Mouse (Mus musculus) adrenal gland, adult 2 months (tissue): Measurements from ENCODE around the gene Elovl2. TPM values are rescaled to one million over a fixed set of nuclear protein-coding genes. Genes with fewer than 3 reads are reported as not detected.
"Not testable (repeated sequence)": the region's sequence is repeated elsewhere in the genome, so short reads cannot be mapped to it uniquely, and the experiment has no call there.

Experiments used
- DNase-seq: peaks from one replicate; pipeline ENCODE4 v3.0.0; 2021
- long read RNA-seq: library from polyadenylated mRNA; stranded (forward); transcript quantifications from one replicate; pipeline ENCODE4 v2.0.0, GENCODE M21; 2021
- polyA plus RNA-seq: library from polyadenylated mRNA; depleted of rRNA; stranded (reverse); fragments of >200 nt; gene quantifications from 2 replicates; pipeline ENCODE4 v1.2.3, GENCODE M21; 2012; rRNA removed
- total RNA-seq, 2 experiments: library from RNA; stranded (reverse); gene quantifications; 2 replicates each; pipeline ENCODE4 v1.2.3; 2021

Gene Elovl2
- total RNA-seq: 1 to 10 TPM in 1 of 2 experiments, under 1 TPM in 1; 0.35 to 1.2 TPM
- polyA plus RNA-seq: 0.04 and 0.07 TPM in 2 replicates
- long read RNA-seq: 0 reads

DNA sequence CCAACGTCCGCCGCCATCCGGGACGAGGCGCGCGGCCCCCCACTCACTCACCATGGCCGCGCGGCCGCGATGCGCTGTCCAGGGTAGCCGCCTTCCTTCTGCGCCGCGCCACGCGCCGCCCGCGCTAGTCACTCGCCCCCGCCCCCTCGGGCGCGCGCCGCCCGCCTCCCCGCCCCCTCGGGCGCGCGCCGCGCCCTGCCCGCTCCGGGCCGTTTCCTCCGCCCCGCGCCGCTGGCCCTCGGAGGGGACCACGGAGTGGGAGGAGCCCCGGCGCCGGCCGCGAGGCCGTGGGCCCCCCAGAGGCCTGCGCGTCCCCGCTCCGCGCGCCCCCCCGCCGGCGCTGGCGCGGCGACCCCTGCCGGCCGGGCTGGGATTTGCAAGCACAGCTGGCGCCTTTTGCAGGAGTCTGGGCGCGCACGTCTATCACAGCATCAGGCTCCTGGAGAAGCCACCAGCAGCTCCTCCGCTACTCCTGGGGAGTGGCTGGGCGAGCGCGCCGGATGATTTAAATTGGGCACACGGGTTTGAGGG, at the start of gene Elovl2:
Elovl2 (minus strand) TSS at position 102 of the 531 bp plus-strand sequence.
- DNase-seq: peak; percentile 85

DNA sequence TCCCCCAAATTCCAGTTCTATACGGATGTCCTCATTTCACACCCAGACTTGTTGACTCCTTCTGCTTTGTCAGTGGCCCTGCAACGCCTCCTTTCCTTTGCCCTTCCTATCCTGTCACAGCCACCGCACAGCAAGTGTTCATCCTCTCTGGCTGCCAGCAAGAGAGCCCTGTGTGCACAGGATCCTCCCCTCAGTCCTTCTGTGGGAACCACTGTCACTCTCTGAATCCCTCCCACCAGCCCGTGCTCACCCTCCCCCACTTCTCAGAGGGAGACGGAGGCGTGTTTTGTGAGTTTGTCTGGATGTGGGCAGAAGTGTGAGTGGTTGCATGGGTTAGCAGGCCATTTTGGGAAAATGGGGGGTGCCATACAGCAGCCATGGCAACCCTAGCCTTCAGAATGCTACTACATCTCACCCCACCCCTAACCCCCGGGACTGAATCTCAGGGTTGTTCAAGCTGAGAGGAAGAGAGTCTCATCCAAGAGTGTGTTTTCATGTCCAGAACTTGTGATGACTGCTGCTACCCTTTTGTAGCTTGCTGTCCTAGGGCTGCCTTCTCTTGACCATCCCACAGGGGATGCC, 47.7 kb upstream of the Elovl2 start:
- no peak for DNase-seq

DNA sequence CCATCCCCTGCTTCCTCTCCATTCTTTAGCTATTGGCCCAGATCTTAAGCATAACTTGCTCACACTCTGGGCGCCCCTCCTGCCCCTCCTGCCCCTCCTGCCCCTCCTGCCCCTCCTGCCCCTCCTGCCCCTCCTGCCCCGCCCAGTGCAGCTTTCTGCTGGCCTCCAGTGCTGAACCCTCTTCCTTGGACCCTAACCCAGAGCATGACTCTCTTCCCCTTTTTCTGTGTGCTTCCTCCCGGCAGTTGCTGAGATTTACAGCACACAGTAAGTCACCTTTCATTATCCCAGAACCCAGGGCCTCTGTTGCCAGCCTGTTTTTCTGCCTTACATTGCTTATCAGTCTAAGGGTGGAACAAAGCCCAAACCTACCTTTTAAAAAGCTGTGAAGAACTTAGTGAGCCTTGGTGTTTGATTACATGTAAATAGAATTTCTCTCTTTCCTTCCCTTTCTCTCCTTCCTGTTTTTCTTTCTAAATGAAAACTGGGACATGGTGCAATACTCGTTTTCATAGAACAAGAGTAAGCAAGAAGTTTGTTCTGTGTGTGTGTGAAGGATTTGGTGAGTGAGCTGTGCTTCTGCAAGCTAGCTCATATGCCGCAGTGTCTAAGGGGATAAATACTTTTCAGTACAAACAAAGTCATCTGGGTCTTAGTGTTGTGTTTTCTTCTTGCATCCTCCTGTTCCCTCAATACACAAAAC, 43.2 kb upstream of the Elovl2 start:
- no peak for DNase-seq

DNA sequence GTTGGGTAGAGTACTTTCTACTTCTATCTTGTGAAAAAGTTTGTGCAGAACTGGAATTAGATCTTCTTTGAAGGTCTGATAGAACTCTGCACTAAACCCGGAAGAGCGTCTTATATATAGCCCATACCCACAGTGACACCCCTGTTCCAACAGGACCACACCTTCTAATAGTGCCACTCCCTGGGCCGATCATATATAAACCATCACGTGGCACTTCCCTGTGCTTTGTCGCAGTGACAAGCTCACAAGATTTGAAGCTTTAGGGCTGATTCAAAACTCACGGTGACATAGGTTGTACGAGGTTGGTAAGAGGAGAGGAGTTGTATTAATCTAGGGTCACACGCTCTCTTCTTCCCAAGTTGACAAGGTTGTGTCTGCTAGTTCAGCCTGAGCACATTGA, 41.4 kb upstream of the Elovl2 start:
- not testable (repeated sequence) for DNase-seq

DNA sequence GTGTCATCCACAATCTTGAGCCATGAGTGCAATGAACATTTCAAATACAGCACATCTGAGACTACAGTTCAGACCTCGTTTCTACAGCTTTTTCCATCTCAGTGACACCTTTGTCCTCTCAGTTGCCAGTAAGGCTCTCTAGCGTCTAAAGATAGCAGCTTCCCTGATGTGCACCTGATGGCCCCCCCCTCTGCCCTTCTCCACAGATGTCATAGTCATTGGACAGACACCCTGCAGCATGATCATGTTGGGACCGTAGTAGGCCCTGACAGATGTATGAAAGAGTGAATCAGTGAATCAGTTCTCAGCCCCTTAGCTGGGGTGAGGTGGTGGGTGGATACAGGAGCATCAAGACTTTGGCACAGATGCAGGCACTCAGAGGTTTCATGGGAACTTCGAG, 37.6 kb upstream of the Elovl2 start:
- DNase-seq: no peak

DNA sequence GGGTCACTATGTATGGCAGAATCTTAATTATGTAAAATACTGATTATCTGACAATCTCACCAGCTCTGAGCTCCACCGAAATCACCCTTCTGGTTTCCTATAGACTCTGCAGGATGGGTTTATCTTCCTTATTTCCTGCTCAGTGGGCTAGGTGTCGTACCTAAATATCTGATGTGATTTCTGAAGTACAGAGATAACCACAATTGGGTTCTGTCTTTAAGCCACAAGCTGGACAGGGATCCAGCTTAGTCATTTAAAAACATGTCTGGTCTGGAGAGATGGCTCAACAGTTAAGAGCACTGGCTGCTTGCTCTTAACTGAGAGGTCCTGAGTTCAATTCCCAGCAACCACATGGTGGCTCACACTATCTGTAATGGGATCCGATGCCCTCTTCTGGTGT, 36.8 kb upstream of the Elovl2 start:
- DNase-seq: no peak

DNA sequence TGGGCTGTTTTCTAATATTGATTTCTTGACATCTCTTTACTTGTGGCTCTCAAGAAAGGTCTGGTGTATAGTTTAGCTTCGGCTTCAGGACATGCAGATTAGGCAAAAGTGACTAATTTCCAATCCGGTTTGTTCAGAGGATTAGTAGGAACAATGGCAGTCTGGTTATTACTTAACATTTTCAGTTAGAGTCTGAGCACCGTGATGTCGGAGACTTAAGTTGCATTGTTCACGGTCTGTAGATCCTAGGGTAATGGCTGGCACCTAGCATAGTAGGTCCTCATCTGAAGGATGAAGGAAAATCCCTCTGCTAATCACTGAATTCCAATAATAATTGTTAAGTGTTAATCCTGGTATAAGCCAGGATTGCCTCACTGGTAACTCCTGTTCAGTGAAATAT, 35.9 kb upstream of the Elovl2 start:
- no peak for DNase-seq

DNA sequence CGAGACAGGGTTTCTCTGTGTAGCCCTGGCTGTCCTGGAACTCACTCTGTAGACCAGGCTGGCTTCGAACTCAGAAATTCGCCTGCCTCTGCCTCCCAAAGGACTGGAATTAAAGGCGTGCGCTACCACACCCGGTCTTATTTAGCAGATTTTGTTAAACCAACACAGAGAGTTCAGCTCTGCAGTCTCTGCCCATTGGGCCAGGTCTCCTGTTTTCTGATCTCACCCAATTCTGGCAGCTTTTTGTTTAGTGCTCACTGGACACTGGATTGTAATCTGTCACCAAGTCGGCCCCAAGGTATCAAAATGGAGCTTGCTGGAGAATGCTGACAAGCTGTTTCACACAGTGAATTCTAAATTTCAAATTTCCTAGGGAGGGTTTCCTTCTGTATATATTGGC, 32.5 kb upstream of the Elovl2 start:
- no peak for DNase-seq

DNA sequence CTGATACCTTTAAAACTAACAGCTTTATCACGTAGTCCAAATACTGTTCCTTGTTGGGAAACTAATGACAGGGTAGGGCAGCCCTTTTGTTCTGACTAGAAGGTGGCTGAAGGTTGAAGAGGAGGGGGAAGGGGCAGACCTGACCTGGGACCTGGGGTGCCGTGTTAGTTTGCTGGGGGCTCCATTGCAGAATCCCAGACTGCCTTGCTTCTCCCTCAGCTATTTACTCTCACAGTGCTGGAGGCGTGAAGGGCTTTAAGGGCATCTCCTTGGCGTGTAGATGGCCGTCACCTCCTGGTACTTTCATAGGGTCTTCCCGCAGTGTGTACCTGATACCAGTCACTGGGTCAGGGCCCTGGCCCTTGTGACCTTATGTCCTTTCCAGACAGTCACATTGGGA, 31.9 kb upstream of the Elovl2 start:
- DNase-seq: no peak

DNA sequence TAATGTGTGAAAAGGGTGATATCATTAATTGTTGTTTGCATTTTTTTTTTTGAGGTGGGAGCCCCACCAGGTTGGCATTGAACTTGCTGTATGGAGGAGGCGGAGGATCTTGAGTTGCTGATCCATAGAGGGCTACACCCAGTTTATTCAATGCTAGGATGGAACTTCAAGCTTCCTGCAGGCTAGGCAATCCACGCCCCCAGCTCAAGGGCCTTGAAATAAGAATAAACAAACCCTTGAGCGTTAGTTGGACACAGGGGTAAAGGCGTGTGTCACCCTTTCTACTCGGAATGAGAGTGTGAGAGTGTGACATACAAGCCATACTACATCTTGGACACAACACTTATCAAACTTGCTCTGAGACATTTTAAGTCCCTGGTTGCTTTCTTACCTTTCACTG, 31.5 kb upstream of the Elovl2 start:
- DNase-seq: no peak

DNA sequence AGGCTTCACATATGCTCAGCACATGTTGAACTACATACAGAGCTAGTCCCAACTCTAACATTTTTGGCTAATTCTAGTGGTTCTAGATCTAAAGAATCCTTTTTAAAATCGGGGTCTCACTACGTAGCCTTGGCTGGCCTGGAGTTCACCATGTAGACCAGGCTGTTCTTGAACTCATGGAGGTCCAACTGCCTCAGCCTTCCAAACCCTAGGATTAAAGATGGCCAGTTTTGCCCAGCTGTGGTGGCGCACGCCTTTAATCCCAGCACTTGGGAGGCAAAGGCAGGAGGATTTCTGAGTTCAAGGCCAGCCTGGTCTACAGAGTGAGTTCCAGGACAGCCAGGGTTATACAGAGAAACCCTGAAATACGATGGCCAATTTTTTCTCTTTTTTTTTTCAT, 31.0 kb upstream of the Elovl2 start:
- not testable (repeated sequence) for DNase-seq

DNA sequence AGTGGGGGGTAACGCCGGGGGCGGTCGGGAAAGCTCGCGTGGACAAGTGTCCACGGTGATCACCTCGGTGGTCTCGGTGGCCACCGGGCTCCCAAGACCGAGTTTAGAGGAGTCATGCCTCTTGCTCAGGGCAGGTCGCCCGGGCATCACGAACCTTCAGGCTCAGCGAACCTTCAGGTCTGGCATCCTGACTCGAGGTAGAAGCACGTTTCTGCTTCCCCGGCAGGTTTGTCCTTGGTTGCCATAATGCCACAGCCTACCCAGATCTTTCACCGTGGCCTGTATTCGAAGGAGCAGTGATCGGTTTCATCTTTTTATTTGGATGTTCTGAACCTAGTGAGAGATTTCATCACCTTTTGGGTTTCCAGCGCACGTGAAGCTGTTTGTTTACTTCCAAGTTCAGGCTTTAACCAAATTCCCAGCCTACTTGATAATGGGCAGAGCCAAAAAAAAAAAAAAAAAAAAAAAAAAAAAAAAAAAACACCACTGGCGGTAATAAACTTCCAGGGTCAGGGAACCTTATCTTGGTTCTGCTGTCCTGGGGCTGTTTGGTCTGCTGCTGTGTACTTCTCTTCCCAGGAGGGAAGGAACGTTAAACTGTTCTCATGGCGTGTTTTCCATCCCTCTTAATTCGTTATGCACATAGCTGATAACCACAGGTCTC, 30.2 kb upstream of the Elovl2 start:
- DNase-seq: no peak

DNA sequence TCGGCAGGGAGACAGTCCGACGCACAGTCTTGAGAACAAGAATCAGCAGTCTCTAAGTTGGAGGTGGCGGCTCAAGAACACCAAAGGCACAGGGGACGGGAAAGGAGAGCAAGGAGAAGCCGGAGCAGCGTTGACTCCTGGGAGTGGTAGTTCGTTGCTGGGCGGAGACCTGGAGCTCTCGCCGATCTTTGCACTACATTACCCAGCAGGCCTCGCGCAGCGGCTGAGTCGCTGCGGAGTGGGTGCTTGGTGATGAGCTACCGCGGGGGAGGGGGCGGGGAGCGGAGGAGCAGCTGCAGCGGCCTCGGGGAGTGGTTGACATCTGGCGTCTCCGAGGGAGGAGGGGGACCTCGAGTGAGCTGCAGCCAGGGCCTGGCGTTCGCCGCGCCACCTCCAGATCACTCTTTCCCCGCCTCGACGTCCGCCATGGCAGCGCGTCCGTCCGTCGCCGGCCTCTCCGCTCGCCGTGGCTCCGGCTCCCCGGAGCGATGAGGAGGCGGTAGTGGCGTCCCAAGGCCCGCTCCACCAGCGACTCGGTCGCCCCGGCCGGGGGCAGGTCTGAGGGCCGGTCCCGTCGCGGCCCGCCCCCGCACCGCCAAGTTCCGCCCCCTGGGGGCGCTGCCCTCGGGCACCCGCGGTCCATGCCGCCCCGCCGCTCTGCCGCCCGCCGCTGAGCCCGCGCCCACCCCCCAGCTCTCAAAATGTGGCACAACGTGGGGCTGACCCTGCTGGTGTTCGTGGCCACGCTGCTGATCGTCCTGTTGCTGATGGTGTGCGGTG, 29.5 kb upstream of the Elovl2 start, which contains the start of gene Smim13:
Smim13 (plus strand) TSS at position 307 of the 780 bp plus-strand sequence.
- DNase-seq: peak; percentile 95

DNA sequence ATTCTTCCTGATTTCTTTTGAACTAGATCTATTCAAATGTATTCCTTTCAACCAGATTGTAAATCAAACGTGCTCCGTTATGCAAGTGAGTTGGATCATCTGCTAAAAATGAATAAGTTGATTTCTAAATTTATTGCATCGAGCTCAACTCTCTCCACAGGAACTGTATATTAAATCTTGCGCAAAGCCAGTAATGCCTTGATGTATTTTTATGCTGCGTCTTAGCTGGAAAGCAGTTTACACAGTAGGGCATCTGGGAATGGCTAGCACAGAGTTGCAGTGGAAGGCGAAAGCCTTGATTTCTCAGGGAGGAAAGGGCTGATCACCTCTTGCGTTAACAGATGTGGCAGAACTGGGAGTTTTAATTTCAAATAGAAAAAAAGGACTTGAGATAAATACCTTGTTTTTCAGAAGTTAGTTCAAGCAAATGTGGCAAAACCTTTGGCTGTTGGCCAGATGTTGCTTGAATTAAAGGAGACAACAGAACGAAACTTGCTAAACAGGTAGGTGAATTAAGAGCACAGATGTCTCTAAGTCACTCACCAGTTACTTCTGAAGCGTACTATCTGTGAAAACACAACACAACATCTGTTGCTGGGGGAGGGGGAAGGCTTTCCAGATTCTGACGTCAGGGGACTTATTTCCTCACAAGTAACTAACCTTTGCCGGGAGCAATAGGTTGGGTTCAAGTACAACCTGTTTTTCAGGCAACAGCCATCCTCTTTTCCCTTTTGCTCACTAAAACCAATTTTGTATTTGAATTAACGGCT, 28.7 kb upstream of the Elovl2 start:
- DNase-seq: no peak

DNA sequence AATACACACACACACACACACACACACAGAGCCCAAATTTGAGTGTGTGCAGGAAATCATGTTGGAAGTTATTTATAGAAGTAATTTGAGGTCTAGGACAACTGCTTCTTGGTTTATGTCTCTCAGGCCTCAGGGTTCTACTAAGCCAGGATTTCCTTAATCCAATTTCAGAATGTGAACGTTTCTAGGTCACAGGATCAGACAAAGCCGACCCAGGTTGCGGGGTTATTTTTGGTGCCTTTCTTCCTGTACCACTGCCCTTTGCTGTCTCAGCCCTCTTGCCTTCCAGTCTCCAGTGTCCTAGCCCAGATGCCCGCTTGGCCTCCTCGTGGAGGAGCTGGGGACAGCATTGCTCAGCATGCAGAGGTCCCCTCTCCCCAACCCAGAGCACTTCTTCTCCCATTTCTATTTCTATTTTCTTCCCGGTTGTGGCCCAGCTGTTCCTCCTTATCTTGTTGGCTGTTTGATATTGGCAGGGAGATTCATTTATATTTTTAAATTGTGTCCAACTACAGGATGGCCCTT, 24.2 kb upstream of the Elovl2 start:
- no peak for DNase-seq

DNA sequence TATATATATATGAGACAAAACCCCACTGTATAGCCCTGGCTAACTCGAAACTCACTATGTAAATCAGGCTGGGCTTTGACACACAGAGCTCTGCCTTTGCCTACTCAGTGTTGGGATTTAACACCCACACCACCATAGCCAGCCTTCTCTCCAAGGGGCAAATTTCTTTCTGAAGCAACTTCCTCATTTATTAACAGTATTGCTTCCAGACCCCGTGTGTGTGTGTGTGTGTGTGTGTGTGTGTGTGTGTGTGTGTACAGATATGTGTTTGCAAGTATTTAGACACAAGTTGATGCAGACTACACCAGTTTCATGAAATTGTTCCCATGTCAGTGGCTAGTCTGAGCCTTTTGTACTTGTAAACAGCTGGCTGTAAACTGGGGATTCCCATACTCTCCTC, 21.4 kb upstream of the Elovl2 start:
- no peak for DNase-seq

DNA sequence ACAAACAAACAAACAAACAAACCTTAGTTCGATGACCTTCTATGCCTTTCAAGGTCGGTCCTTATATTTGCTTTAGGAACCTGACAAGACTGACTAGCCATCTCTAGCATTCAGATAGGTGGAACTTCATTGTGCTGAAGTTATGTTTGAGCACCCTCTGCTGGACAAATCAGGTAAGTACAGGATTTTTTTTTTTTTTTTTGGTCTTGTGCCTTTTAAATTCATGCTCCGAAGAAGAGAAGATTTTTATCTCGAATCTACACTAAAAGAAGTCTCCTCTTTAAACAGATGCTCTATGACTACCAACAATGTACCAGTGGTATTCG, 18.6 kb upstream of the Elovl2 start:
- DNase-seq: no peak

DNA sequence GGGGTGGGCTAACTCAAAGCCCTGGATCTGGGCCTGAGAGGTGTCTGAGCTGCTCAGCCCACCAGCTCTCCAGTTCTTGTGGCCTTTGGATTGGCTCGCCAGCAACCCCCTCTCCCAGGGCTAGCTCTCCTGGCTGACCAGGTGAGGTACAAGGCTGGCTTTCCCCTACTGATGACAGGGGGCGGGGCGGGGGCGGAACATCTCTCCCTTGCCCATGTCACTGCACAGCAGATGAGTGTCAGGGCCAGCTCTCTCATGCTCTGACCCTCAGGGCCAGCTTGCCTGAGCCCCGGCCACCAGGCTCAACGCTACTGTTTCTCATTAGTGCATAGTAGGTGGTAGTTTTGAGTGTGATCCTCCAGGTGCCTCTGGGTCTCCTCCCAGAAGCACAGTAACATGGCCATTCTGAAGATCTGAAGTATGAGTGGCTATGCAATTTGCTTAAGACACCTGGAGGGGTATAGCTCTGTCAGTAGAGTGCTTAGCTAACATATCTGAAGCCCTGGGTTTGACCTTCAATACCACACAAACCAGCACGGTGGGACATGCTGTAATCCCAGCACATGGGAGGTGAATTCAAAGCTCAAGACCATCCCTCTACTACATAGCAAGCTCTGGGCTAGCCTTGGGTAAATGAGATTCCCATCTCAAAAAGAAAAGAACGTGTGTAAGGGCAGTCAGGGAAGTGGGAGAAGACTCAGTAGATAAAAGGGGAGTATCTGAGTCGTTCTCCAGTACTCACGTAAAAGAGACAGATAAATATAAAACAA, 18.0 kb upstream of the Elovl2 start:
- no peak for DNase-seq

DNA sequence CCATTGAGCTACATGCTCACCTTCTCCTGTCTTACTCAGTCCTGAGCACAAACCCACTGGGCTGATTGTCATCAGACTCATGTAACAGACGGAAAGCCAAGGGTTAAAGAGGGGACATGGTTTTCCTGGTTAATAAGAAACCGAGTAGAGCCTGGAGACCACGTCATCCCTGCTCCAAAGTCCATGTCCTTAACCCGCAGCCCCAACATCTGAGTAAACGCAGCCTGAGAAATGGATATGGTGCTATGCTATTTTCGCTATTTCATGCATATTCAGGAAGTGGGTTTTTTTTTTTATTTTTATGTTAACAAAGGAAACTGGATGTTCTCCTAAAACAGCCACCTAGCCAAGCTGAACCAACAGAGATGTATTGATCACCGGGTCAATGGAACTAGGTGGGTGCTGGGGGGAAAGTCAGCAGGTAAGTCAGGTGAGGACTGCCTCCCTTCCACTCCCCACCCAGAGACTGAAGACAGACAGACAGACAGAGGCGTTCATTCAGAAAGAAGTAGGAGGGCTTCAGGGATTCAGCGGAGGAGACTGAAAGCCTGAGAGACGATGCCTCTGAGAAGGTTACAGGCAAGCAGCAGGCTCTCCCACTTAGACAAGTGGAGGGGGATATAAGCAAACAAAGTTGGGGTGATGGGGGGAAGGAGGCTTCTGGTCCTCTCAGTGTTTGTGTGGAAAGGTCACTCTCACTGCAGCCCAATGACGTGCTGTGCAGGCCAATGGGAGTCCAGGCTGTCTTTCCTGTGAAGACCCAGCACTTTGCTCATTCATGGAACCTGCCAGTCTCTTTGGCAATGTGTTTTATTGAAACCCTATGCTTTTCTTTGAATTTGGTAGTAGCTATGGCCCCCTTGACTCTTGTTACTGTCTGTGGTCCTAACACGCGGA, 15.9 kb upstream of the Elovl2 start:
- DNase-seq: no peak

DNA sequence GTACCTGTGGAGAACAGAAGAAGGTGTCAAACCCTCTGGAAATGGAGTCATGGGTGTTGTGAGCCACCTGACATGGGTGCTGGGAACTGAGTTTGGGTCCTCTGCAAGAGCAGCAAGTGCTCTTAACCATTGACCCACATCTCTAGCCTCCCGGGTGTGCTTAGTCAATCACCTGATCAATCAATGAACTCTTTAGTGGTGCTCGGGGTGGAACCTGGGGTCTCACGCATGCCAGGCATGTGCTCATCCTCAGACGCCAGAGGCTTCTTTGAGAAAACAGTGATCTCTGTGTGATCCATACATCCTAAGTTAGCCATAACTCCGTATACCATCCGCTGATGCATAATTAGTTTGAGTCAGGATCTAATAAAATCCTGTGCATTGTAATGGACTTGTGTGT, 15.0 kb upstream of the Elovl2 start:
- no peak for DNase-seq
